Mouse (Mus musculus): ENCODE measurements at regions not wholly inside any gene's neighbourhood (a gene's known extent, or its start where the extent isn't known, plus 50 kb on each side); places are given as distances from the start of the nearest gene placed in this dataset.

- DNase-seq (ENCODE audit: low read depth, low spot score) = no peak
Observed at GRCm38 (mm10) chr12:107757996-107758791, 245.2 kb downstream of the Bcl11b start.

GRCm38 (mm10) chr12:107759291-107759690, 244.1 kb downstream of the Bcl11b start:
- no peak for DNase-seq (ENCODE audit: low read depth, low spot score)

DNA sequence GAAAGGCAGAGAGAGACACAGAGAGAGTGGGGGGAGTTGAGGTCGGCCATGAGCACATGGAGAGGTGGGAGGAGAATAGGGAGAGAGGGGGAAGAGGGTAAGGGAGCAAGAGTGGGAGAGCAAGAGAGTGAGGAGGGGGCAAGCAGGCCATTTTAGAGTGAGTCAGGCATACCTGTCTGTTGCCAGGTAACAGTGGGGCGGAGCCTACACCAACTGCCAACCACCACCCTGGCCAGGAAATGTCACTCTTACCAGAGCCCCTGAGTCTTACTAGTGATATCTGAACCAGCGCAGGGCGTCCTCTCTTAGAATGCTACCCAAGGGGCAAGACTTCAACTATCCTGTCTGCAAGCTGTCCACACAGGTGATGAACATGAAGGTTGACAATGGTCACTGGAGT, 243.5 kb downstream of the Bcl11b start:
- DNase-seq (ENCODE audit: low read depth, low spot score) = peak; percentile 37

- DNase-seq (ENCODE audit: low read depth, low spot score) = no peak
Observed at GRCm38 (mm10) chr12:107762140-107762539, 241.3 kb downstream of the Bcl11b start.

DNA sequence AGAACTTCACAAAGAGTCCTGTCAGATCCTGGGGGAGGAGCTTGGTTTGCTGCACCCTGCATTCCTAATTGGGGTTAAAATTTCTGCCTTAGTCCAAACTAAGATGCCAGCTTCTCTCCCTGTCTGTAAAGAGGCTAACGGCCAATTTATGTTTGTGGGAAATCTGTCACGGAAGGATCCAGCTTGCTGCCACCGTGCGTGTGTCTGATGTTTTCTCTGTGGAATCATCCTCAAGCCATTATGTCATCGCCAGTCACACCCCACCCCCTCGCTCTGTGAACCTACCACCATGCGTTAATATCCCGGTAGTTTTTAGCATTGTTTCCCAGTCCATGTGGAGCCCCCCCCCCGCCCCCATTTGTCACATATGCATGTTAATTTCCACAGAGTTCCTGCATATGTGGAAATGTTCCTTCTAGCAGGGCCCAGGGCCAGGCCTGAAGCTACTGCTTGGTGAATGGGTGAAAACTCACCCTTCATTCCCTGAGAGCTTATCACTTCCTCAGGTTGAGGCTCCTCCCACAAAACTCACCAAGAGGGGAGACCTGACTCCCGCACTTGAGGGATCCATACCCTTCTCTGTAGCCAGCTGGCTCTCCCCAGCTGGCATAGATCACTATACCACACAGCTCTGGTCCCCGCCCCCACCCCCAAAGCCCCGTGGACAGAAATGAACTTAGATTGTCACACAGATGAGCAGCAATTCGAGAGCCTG, 233.4 kb downstream of the Bcl11b start:
- DNase-seq (ENCODE audit: low read depth, low spot score) = no peak

- peak; percentile 66 for DNase-seq (ENCODE audit: low read depth, low spot score)
Observed at GRCm38 (mm10) chr12:107770516-107770836, 232.9 kb downstream of the Bcl11b start.

GRCm38 (mm10) chr12:107771325-107771724, 232.1 kb downstream of the Bcl11b start:
- no peak for DNase-seq (ENCODE audit: low read depth, low spot score)

DNA sequence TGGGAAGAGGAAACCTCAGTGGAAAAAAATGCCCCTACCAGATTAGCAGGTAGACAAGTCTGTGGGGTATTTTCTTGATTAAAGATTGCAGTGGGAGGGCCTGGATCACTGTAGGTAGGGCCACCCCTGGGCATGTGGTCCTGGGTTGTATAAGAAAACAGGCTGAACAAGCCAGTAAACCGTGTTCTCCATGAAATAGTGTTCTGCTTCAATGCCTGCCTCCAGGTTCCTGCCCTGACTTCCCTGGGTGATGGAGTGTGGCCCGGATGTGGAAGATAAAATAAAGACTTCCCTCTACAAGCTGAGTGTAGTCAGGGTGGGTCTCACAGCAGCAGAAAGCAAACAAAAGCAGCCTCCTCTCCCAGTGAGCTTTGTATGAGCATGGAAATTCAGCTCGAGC, 231.6 kb downstream of the Bcl11b start:
- no peak for DNase-seq (ENCODE audit: low read depth, low spot score)

- DNase-seq (ENCODE audit: low read depth, low spot score) = no peak
Observed at GRCm38 (mm10) chr12:107778046-107778445, 225.4 kb downstream of the Bcl11b start.

- peak; percentile 31 for DNase-seq (ENCODE audit: low read depth, low spot score)
Observed at GRCm38 (mm10) chr12:107779306-107780057, 223.9 kb downstream of the Bcl11b start.

DNA sequence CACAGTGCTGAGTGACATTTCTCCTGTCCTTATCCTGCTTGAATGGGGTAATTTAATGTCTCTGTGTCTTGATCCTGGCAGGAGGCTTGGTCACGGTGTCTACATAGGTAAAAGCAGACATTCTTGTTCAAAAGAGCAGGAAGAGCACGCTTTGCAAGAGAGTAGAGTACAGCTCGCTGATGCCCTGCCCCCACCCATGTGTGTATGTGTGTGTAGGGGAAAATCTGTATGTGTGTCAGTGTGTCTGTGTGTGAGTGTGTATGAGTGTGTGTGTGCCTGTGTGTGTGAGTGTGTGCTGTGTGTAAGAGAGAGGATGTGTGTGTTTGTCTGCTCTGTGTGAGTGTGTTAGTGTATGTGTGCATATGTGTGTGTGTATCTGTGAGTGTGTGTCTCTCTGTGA, 221.3 kb downstream of the Bcl11b start:
- DNase-seq (ENCODE audit: low read depth, low spot score) = peak; percentile 42

DNA sequence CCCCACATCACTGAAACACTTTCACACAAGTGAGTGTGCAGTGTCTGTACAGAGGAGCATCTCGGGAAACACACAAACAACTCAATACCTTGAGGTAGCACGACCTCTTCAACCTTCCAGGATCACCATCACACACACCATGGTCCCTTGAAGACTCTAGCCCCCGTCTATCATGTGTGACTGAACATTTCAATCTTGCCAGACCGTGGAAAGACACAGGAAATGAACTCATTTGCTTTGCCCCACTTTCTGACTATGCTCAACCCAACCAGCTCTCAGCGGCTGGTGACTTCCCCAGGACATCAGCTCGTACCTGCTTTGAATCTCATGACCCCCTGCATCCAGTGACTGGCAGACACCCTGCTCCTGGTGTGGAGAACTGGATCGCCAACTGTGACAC, 219.6 kb downstream of the Bcl11b start:
- peak; percentile 56 for DNase-seq (ENCODE audit: low read depth, low spot score)

DNA sequence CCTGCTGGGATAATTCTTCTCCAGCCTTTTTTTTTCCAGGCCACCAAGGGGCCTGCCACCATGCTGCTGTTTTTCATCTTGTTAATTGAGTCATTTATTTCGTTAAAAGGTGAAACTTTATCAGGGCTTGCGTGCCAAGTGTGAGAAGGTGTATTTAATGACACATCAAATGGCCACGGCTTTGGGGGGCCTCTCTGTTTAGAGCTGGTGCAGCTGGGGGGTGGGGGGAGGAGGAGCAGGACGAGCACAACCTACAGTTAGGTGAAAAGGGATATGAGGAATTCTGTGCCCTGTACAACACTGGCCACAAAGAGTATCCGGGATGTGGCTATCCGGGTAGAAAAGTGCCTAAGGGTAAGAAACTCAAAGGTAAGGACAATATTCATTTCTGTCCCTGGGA, 213.6 kb downstream of the Bcl11b start:
- DNase-seq (ENCODE audit: low read depth, low spot score) = no peak

DNA sequence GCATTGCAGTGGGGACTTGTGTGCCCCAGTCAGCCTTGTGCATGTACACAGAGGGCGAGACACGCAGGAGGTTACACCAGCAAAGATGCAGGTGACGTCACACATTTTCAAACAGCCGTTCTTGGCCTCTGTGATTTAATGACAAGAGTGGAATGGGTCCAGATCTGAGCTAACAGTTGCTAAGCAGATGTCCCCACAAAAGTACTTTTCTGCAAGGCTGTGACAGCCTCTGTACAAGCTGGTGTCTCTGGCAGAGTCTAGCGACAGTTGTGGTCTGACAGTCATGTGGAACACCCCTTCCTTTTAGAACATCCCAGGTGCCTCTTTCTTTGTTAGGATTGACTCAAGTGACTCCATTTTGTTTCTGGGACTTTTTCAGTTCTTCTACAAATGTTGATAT, 203.1 kb downstream of the Bcl11b start:
- DNase-seq (ENCODE audit: low read depth, low spot score) = no peak

GRCm38 (mm10) chr12:107807634-107808033, 195.8 kb downstream of the Bcl11b start:
- DNase-seq (ENCODE audit: low read depth, low spot score) = no peak

DNA sequence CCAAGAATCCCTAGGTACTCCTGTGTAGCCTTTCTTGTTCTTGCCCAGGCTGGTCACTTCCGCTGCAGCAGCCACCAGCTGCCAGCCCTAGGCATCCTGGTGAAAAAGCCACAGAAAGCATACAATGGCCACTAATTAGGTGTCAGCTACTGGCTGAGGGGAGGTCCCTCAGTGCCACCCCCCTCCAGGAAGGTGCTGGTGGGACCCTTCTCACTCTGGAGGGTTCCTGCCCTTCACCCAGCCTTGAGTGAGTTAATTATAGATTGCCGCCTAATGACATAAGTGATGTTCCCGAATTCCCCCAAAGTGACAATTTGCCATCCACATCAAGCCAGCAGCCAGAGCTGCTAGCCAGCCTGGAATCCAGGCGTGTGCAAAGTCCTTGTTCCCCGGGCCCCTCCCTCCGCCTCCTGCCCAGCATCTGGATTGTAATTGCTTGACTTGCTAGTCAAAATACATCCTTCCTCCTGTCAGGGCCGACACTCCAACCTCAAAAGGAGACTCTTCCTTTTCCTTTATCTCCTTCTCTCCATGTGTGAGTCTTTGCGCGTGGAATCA, 195.2 kb downstream of the Bcl11b start:
- DNase-seq (ENCODE audit: low read depth, low spot score) = no peak

DNA sequence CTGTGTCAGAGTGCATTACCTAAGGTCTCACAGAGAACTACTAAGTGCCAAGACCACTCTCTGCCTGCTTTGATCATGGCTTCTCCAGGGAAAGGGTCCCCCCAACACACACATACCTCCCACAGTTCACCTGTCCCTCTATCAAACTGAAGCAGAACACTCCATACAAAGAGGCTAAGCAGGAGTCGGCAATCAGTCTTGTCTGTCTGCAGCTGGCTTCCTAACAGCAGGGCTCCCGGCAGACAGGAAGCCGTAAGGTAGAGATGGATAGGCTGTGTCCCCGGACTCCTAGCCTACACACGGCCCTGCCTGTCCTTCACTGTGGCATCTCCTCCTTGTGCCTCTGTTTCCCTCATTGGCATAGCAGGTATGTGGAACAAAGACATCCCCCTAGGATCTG, 192.2 kb downstream of the Bcl11b start:
- DNase-seq (ENCODE audit: low read depth, low spot score) = peak; percentile 44

GRCm38 (mm10) chr12:107812549-107813335, 190.7 kb downstream of the Bcl11b start:
- peak; percentile 35 for DNase-seq (ENCODE audit: low read depth, low spot score)

GRCm38 (mm10) chr12:107814926-107815325, 188.5 kb downstream of the Bcl11b start:
- peak; percentile 71 for DNase-seq (ENCODE audit: low read depth, low spot score)

- DNase-seq (ENCODE audit: low read depth, low spot score) = no peak
Observed at GRCm38 (mm10) chr12:107823768-107824394, 179.5 kb downstream of the Bcl11b start.

GRCm38 (mm10) chr12:107825921-107826320, 177.5 kb downstream of the Bcl11b start:
- DNase-seq (ENCODE audit: low read depth, low spot score) = no peak
